Mouse (Mus musculus) lung, postnatal 0 days (tissue): Measurements from ENCODE around the gene Adam22. TPM values are rescaled to one million over a fixed set of nuclear protein-coding genes. Genes with fewer than 3 reads are reported as not detected.

Experiments
- ATAC-seq: fragments of 200-750 bp; cut with Nextera tagmentation; 2 replicates; pipeline ENCODE4 v1.8.0; 2017; ENCODE audit warnings: moderate library complexity
- DNase-seq: peaks from one replicate; pipeline ENCODE4 v3.0.0-alpha.2; 2016; ENCODE audit warnings: low spot score
- H3K27ac ChIP-seq: fragments of 300-500 bp; sonication (generic); 2 replicates; pipeline ENCODE4 v1.5.1; 2014; ENCODE audit warnings: antibody characterized with exemption, mild to moderate bottlenecking, low read length, mixed read lengths
- H3K27me3 ChIP-seq: fragments of 300-500 bp; sonication (generic); replicated peaks from 2 replicates; pipeline ENCODE4 v1.6.1; 2014; ENCODE audit warnings: low read length, mixed read lengths; ENCODE audit not compliant: insufficient read depth
- H3K36me3 ChIP-seq: fragments of 300-500 bp; sonication (generic); 2 replicates; pipeline ENCODE4 v1.6.1; 2014; ENCODE audit warnings: low read length, mixed read lengths; ENCODE audit not compliant: insufficient read depth
- H3K4me1 ChIP-seq: fragments of 300-500 bp; sonication (generic); 2 replicates; pipeline ENCODE4 v1.6.1; 2014; ENCODE audit warnings: antibody characterized with exemption, low read depth, low read length, mixed read lengths; ENCODE audit not compliant: insufficient read depth
- H3K4me2 ChIP-seq: fragments of 300-500 bp; sonication (generic); replicated peaks from 2 replicates; pipeline ENCODE4 v1.6.1; 2014; ENCODE audit warnings: low read depth, mild to moderate bottlenecking, low read length, moderate library complexity, mixed read lengths
- H3K4me3 ChIP-seq: fragments of 300-500 bp; sonication (generic); 2 replicates; pipeline ENCODE4 v1.5.1; 2014; ENCODE audit warnings: low read depth, low read length
- H3K9ac ChIP-seq: fragments of 300-500 bp; sonication (generic); replicated peaks from 2 replicates; pipeline ENCODE4 v1.6.1; 2014; ENCODE audit warnings: low read depth, mild to moderate bottlenecking
- H3K9me3 ChIP-seq: fragments of 300-500 bp; sonication (generic); 2 replicates; pipeline ENCODE4 v1.6.1; 2016; ENCODE audit warnings: low read length, mixed read lengths
- CTCF ChIP-seq: IDR thresholded peaks from 2 replicates; pipeline ENCODE4 v1.5.1; 2016; ENCODE audit warnings: antibody characterized with exemption, mild to moderate bottlenecking
- EP300 ChIP-seq: IDR thresholded peaks from 2 replicates; pipeline ENCODE4 v1.6.1; 2016; ENCODE audit warnings: antibody characterized with exemption, mild to moderate bottlenecking, control low read depth
- WGBS: fragments of 180-500 bp; shearing (Covaris S2); extraction: QIAGEN DNeasy Blood & Tissue Kit; methylation state at CpG from one replicate; pipeline ENCODE4 v1.1.7; 2014; 5-methylcytosine and 5-hydroxymethylcytosine counted together
- polyA plus RNA-seq: library from polyadenylated mRNA; unstranded; fragments of >200 nt; fragmentation: Nextera tagmentation; extraction: Ambion mirVana; gene quantifications from 2 replicates; pipeline ENCODE4 v1.2.1, GENCODE M21; 2015

Gene Adam22
- polyA plus RNA-seq, 1 experiment from 2014 or later, result 2.6 TPM

GRCm38 (mm10) chr5:8085661-8086060 lies 282.3 kb downstream of the Adam22 start:
- no peak overlapping the region for H3K4me3 ChIP-seq
- no peak overlapping the region for H3K4me2 ChIP-seq
- no peaks in the 10 kb centered on the region for H3K4me1 ChIP-seq
- no peaks in the 10 kb centered on the region for H3K36me3 ChIP-seq
- H3K9ac ChIP-seq, result no peak overlapping the region
- H3K27ac ChIP-seq, result no peak overlapping the region
- WGBS, result 86% methylated on average over 3 of the region's 3 CpGs
- H3K9me3 ChIP-seq, result no peaks in the 10 kb centered on the region
- DNase-seq, result no peak
- ATAC-seq, result no peak
- TF ChIP-seq CTCF (no peak), EP300 (no peak)
- H3K27me3 ChIP-seq, result no peaks in the 10 kb centered on the region

- no peaks in the 10 kb centered on the region for H3K36me3 ChIP-seq
- no peak for ATAC-seq
- 69% methylated on average over 20 of the region's 20 CpGs for WGBS
- H3K4me3 ChIP-seq, result no peak overlapping the region
- TF ChIP-seq CTCF (no peak), EP300 (no peak)
- no peak for DNase-seq
- H3K9me3 ChIP-seq, result no peaks in the 10 kb centered on the region
- no peak overlapping the region for H3K9ac ChIP-seq
- H3K27ac ChIP-seq, result no peak overlapping the region
- H3K4me2 ChIP-seq, result no peak overlapping the region
- H3K4me1 ChIP-seq, result no peaks in the 10 kb centered on the region
- H3K27me3 ChIP-seq, result no peaks in the 10 kb centered on the region
These were observed 285.0 kb downstream of the Adam22 start for GRCm38 (mm10) chr5:8082800-8083509.

- H3K27me3 ChIP-seq, result no peaks in the 10 kb centered on the region
- no peak overlapping the region for H3K27ac ChIP-seq
- no peak overlapping the region for H3K4me2 ChIP-seq
- no peak for TF ChIP-seq EP300
- no peak for TF ChIP-seq CTCF
- H3K4me1 ChIP-seq, result no peaks in the 10 kb centered on the region
- no peaks in the 10 kb centered on the region; the same call in 1 of the 2 replicates for H3K36me3 ChIP-seq
- 63% methylated on average over 8 of the region's 8 CpGs for WGBS
- no peaks in the 10 kb centered on the region for H3K9me3 ChIP-seq
- DNase-seq (no peak), ATAC-seq (no peak)
- no peak overlapping the region for H3K4me3 ChIP-seq
- no peak overlapping the region for H3K9ac ChIP-seq
These were observed 290.5 kb downstream of the Adam22 start for GRCm38 (mm10) chr5:8077481-8077880.

- Histone ChIP-seq H3K27ac (no peak overlapping the region), H3K4me1 (no peaks in the 10 kb centered on the region), H3K9me3 (no peaks in the 10 kb centered on the region), H3K4me3 (no peak overlapping the region), H3K4me2 (no peak overlapping the region), H3K36me3 (no peaks in the 10 kb centered on the region; the same call in 1 of the 2 replicates), H3K27me3 (no peaks in the 10 kb centered on the region), H3K9ac (no peak overlapping the region)
- WGBS, result 91% methylated on average over 9 of the region's 9 CpGs
- DNase-seq, result no peak
- TF ChIP-seq EP300 (no peak), CTCF (no peak)
- ATAC-seq, result no peak
These were observed 293.9 kb downstream of the Adam22 start for GRCm38 (mm10) chr5:8073901-8074561.

- no peaks in the 10 kb centered on the region; the same call in 1 of the 2 replicates for H3K36me3 ChIP-seq
- TF ChIP-seq EP300, result no peak
- no peak for TF ChIP-seq CTCF
- no peaks in the 10 kb centered on the region for H3K4me1 ChIP-seq
- WGBS, result 91% methylated on average over 9 of the region's 9 CpGs
- no peak for ATAC-seq
- H3K9me3 ChIP-seq, result no peaks in the 10 kb centered on the region
- no peaks in the 10 kb centered on the region for H3K27me3 ChIP-seq
- DNase-seq, result no peak
- H3K27ac ChIP-seq, result no peak overlapping the region
- H3K4me3 ChIP-seq, result no peak overlapping the region
- no peak overlapping the region for H3K4me2 ChIP-seq
- H3K9ac ChIP-seq, result no peak overlapping the region
These were observed 294.6 kb downstream of the Adam22 start for GRCm38 (mm10) chr5:8073406-8073805.

- H3K9me3 ChIP-seq, result no peaks in the 10 kb centered on the region
- H3K4me2 ChIP-seq, result no peak overlapping the region
- peaks cover 30% of the 10 kb centered on the region for H3K36me3 ChIP-seq
- H3K9ac ChIP-seq, result no peak overlapping the region
- no peaks in the 10 kb centered on the region for H3K4me1 ChIP-seq
- H3K4me3 ChIP-seq, result no peak overlapping the region
- DNase-seq (no peak), ATAC-seq (no peak)
- no peak for TF ChIP-seq EP300
- no peak for TF ChIP-seq CTCF
- no peaks in the 10 kb centered on the region for H3K27me3 ChIP-seq
- H3K27ac ChIP-seq, result no peak overlapping the region
- 74% methylated on average over 6 of the region's 6 CpGs for WGBS
These were observed 304.8 kb downstream of the Adam22 start for GRCm38 (mm10) chr5:8063207-8063606.
